Mouse (Mus musculus): ENCODE results near the gene Rrp36. TPM values are rescaled to one million over a fixed set of nuclear protein-coding genes. Genes with fewer than 3 reads are reported as not detected.

Rrp36 gene
- polyA plus RNA-seq, 1 experiment, result 36.7 TPM

GRCm38 (mm10) chr17:46682654-46683389 lies 8.7 kb upstream of the Rrp36 start:
- DNase-seq (ENCODE audit: low read depth), result no peak
- TF ChIP-seq POLR2A (IDR thresholded peaks at IDR 0.05; ENCODE audit: borderline replicate concordance, extremely low read depth, insufficient read depth, insufficient read length, poor library complexity, severe bottlenecking) (no peak), CTCF (IDR thresholded peaks at IDR 0.05; ENCODE audit: borderline replicate concordance, extremely low read depth, insufficient read depth, insufficient read length) (no peak)

- no peak for DNase-seq (ENCODE audit: low read depth)
- no peak for TF ChIP-seq POLR2A (IDR thresholded peaks at IDR 0.05; ENCODE audit: borderline replicate concordance, extremely low read depth, insufficient read depth, insufficient read length, poor library complexity, severe bottlenecking)
- no peak for TF ChIP-seq CTCF (IDR thresholded peaks at IDR 0.05; ENCODE audit: borderline replicate concordance, extremely low read depth, insufficient read depth, insufficient read length)
Measured at GRCm38 (mm10) chr17:46681466-46682118, 7.4 kb upstream of the Rrp36 start.

- DNase-seq (ENCODE audit: low read depth), result peak; percentile 100
Measured at GRCm38 (mm10) chr17:46680760-46681373, 6.7 kb upstream of the Rrp36 start, which contains the start of gene Klhdc3. TSS of gene Klhdc3 (minus strand) at chr17:46680914.

GRCm38 (mm10) chr17:46679843-46680759 lies 5.9 kb upstream of the Rrp36 start:
- DNase-seq (ENCODE audit: low read depth), result no peak

More at GRCm38 (mm10) chr17:46680760-46681373, 6.7 kb upstream of the Rrp36 start, which contains the start of gene Klhdc3:
- no peak for TF ChIP-seq CTCF (IDR thresholded peaks at IDR 0.05; ENCODE audit: borderline replicate concordance, extremely low read depth, insufficient read depth, insufficient read length)
- peak; percentile 44; the same call in 1 of the 2 replicates for TF ChIP-seq POLR2A (IDR thresholded peaks at IDR 0.05; ENCODE audit: borderline replicate concordance, extremely low read depth, insufficient read depth, insufficient read length, poor library complexity, severe bottlenecking)

GRCm38 (mm10) chr17:46678911-46679310 lies 4.8 kb upstream of the Rrp36 start:
- DNase-seq (ENCODE audit: low read depth), result no peak
- TF ChIP-seq CTCF (IDR thresholded peaks at IDR 0.05; ENCODE audit: borderline replicate concordance, extremely low read depth, insufficient read depth, insufficient read length) (no peak), POLR2A (IDR thresholded peaks at IDR 0.05; ENCODE audit: borderline replicate concordance, extremely low read depth, insufficient read depth, insufficient read length, poor library complexity, severe bottlenecking) (no peak)

More at GRCm38 (mm10) chr17:46679843-46680759, 5.9 kb upstream of the Rrp36 start:
- peak; percentile 32; the same call in 1 of the 2 replicates for TF ChIP-seq CTCF (IDR thresholded peaks at IDR 0.05; ENCODE audit: borderline replicate concordance, extremely low read depth, insufficient read depth, insufficient read length)
- no peak for TF ChIP-seq POLR2A (IDR thresholded peaks at IDR 0.05; ENCODE audit: borderline replicate concordance, extremely low read depth, insufficient read depth, insufficient read length, poor library complexity, severe bottlenecking)

- no peak for TF ChIP-seq POLR2A (IDR thresholded peaks at IDR 0.05; ENCODE audit: borderline replicate concordance, extremely low read depth, insufficient read depth, insufficient read length, poor library complexity, severe bottlenecking)
- TF ChIP-seq CTCF (IDR thresholded peaks at IDR 0.05; ENCODE audit: borderline replicate concordance, extremely low read depth, insufficient read depth, insufficient read length), result no peak
- DNase-seq (ENCODE audit: low read depth), result no peak
Measured at GRCm38 (mm10) chr17:46678416-46678815, 4.3 kb upstream of the Rrp36 start, which contains the start of gene Mea1. TSS of gene Mea1 (plus strand) at chr17:46678793.

GRCm38 (mm10) chr17:46674530-46675283 lies 555 bp upstream of the Rrp36 start:
- no peak for DNase-seq (ENCODE audit: low read depth)
- TF ChIP-seq CTCF (IDR thresholded peaks at IDR 0.05; ENCODE audit: borderline replicate concordance, extremely low read depth, insufficient read depth, insufficient read length) (no peak), POLR2A (IDR thresholded peaks at IDR 0.05; ENCODE audit: borderline replicate concordance, extremely low read depth, insufficient read depth, insufficient read length, poor library complexity, severe bottlenecking) (no peak)

GRCm38 (mm10) chr17:46669911-46670310 lies 4.2 kb downstream of the Rrp36 start:
- TF ChIP-seq POLR2A (IDR thresholded peaks at IDR 0.05; ENCODE audit: borderline replicate concordance, extremely low read depth, insufficient read depth, insufficient read length, poor library complexity, severe bottlenecking) (no peak), CTCF (IDR thresholded peaks at IDR 0.05; ENCODE audit: borderline replicate concordance, extremely low read depth, insufficient read depth, insufficient read length) (no peak)
- DNase-seq (ENCODE audit: low read depth), result no peak

GRCm38 (mm10) chr17:46667712-46668111 lies 6.4 kb downstream of the Rrp36 start:
- TF ChIP-seq CTCF (IDR thresholded peaks at IDR 0.05; ENCODE audit: borderline replicate concordance, extremely low read depth, insufficient read depth, insufficient read length) (no peak), POLR2A (IDR thresholded peaks at IDR 0.05; ENCODE audit: borderline replicate concordance, extremely low read depth, insufficient read depth, insufficient read length, poor library complexity, severe bottlenecking) (no peak)
- DNase-seq (ENCODE audit: low read depth), result no peak

- TF ChIP-seq POLR2A (IDR thresholded peaks at IDR 0.05; ENCODE audit: borderline replicate concordance, extremely low read depth, insufficient read depth, insufficient read length, poor library complexity, severe bottlenecking), result no peak
- no peak for TF ChIP-seq CTCF (IDR thresholded peaks at IDR 0.05; ENCODE audit: borderline replicate concordance, extremely low read depth, insufficient read depth, insufficient read length)
- no peak for DNase-seq (ENCODE audit: low read depth)
Measured at GRCm38 (mm10) chr17:46662730-46663129, 11.4 kb downstream of the Rrp36 start.

Data from brain, embryonic 14.5 days (tissue).